Mouse (Mus musculus) layer of hippocampus, postnatal 10 days (tissue): ENCODE measurements around the gene Gm38655. TPM values are rescaled to one million over a fixed set of nuclear protein-coding genes. Genes with fewer than 3 reads are reported as not detected.
"Not testable (repeated sequence)": the region's sequence is repeated elsewhere in the genome, so short reads cannot be mapped to it uniquely, and the experiment has no call there.

Experiments
- DNase-seq, 2 experiments: peaks; one replicate each; pipeline ENCODE4 v3.0.0; 2021; ENCODE audit warnings: low spot score in 2 of 2
- total RNA-seq, 2 experiments: library from RNA; stranded (reverse); gene quantifications; 2 replicates each; pipeline ENCODE4 v1.2.3; 2021

Gene Gm38655
- total RNA-seq, 2 experiments from 2014 or later = not detected

GRCm38 (mm10) chr17:25172558-25172957 lies 2.7 kb downstream of the Gm38655 start:
- no peak for DNase-seq

GRCm38 (mm10) chr17:25169706-25170105 lies 5.6 kb downstream of the Gm38655 start:
- DNase-seq = no peak

GRCm38 (mm10) chr17:25165970-25166671 lies 9.2 kb downstream of the Gm38655 start:
- no peak for DNase-seq

- DNase-seq = no peak
These were observed 10.5 kb downstream of the Gm38655 start for GRCm38 (mm10) chr17:25164770-25165169.

GRCm38 (mm10) chr17:25163387-25163786 lies 11.9 kb downstream of the Gm38655 start:
- DNase-seq = no peak

- no peak for DNase-seq
These were observed 13.1 kb downstream of the Gm38655 start, which contains the start of gene Ccdc154 for GRCm38 (mm10) chr17:25162161-25162560. Gene Ccdc154 (plus strand): TSS chr17:25162461.

- DNase-seq = no peak
These were observed 35.3 kb downstream of the Gm38655 start for GRCm38 (mm10) chr17:25139960-25140359.

GRCm38 (mm10) chr17:25138803-25139202 lies 36.5 kb downstream of the Gm38655 start:
- no peak for DNase-seq

- DNase-seq = no peak
These were observed 39.6 kb downstream of the Gm38655 start for GRCm38 (mm10) chr17:25135622-25136021.

GRCm38 (mm10) chr17:25133275-25133698 lies 42.0 kb downstream of the Gm38655 start, which contains the start of gene Clcn7:
Gene Clcn7 (plus strand): TSS chr17:25133391.
- peak; percentile 92 to 93 for DNase-seq

- no peak for DNase-seq
These were observed 45.2 kb downstream of the Gm38655 start for GRCm38 (mm10) chr17:25130060-25130459.

GRCm38 (mm10) chr17:25127681-25128080 lies 47.6 kb downstream of the Gm38655 start:
- no peak for DNase-seq

GRCm38 (mm10) chr17:25127079-25127478 lies 48.2 kb downstream of the Gm38655 start:
- no peak for DNase-seq

- not testable (repeated sequence) for DNase-seq
These were observed 49.7 kb downstream of the Gm38655 start for GRCm38 (mm10) chr17:25125442-25126060.

- no peak for DNase-seq
These were observed 51.3 kb downstream of the Gm38655 start for GRCm38 (mm10) chr17:25123979-25124378.

Other genes starting within 250 kb of the Gm38655 start
- 100 to 1,000 TPM; 276 to 287 TPM for gene Mapk8ip3, start 238.5 kb downstream of the Gm38655 start, total RNA-seq
- 10 to 100 TPM; 13.0 to 14.1 TPM for gene Jpt2, start 214.8 kb downstream of the Gm38655 start, total RNA-seq
- 10 to 100 TPM; 27.2 to 28.9 TPM for gene Cramp1l, start 159.7 kb downstream of the Gm38655 start, total RNA-seq
- gene Ift140, start 159.4 kb downstream of the Gm38655 start, total RNA-seq = 10 to 100 TPM; 25.6 to 30.1 TPM
- 1 to 10 TPM; 7.4 to 7.9 TPM for gene Tmem204, start 91.9 kb downstream of the Gm38655 start, total RNA-seq
- gene Telo2, start 59.5 kb downstream of the Gm38655 start, total RNA-seq = 10 to 100 TPM; 36.5 to 43.3 TPM
- gene Ptx4, start 54.7 kb downstream of the Gm38655 start, total RNA-seq = 1 to 10 TPM in 1 of 2 experiments, under 1 TPM in 1; 0.89 to 1.4 TPM
- 10 to 100 TPM; 40.3 to 46.5 TPM for gene Clcn7, start 42.1 kb downstream of the Gm38655 start, total RNA-seq
- gene Ccdc154, start 13.0 kb downstream of the Gm38655 start, total RNA-seq = under 1 TPM in 1 of 2 experiments, not detected in 1; 0.18 TPM
- 10 to 100 TPM; 18.2 to 19.0 TPM for gene BC003965, start 9.1 kb upstream of the Gm38655 start, total RNA-seq
- gene Unkl, start 12.9 kb upstream of the Gm38655 start, total RNA-seq = 10 to 100 TPM; 32.0 to 33.7 TPM
- 10 to 100 TPM; 59.1 to 62.9 TPM for gene Gnptg, start 64.7 kb upstream of the Gm38655 start, total RNA-seq
- 10 to 100 TPM; 31.0 to 35.6 TPM for gene Tsr3, start 64.7 kb upstream of the Gm38655 start, total RNA-seq
- 10 to 100 TPM; 13.7 to 14.6 TPM for gene Baiap3, start 80.9 kb upstream of the Gm38655 start, total RNA-seq
- 100 to 1,000 TPM; 238 to 255 TPM for gene Ube2i, start 99.2 kb upstream of the Gm38655 start, total RNA-seq
- gene Prss34, start 122.9 kb upstream of the Gm38655 start, total RNA-seq = not detected
- gene Prss28, start 133.2 kb upstream of the Gm38655 start, total RNA-seq = not detected
- gene Prss29, start 143.2 kb upstream of the Gm38655 start, total RNA-seq = not detected
- gene Tpsab1, start 170.1 kb upstream of the Gm38655 start, total RNA-seq = not detected
- gene Tpsb2, start 190.8 kb upstream of the Gm38655 start, total RNA-seq = 1 to 10 TPM in 1 of 2 experiments, under 1 TPM in 1; 0.42 to 1.0 TPM
- not detected for gene Tpsg1, start 193.8 kb upstream of the Gm38655 start, total RNA-seq